Mouse (Mus musculus) heart, embryonic 16.5 days (tissue): ENCODE data around the gene Accs. TPM values are rescaled to one million over a fixed set of nuclear protein-coding genes. Genes with fewer than 3 reads are reported as not detected.
A peak's percentile ranks its signal among the peaks of the same experiment; 100 is the strongest.

Source experiments
- ATAC-seq: fragments of 200-750 bp; cut with Nextera tagmentation; replicated peaks from 2 replicates; pipeline ENCODE4 v1.8.0; 2017; ENCODE audit warnings: moderate number of reproducible peaks; ENCODE audit not compliant: insufficient read depth, low FRiP score; ENCODE audit errors: extremely low read depth
- H3K27ac ChIP-seq: fragments of 300-500 bp; sonication (generic); 2 replicates; pipeline ENCODE4 v1.5.1; 2014; ENCODE audit warnings: mild to moderate bottlenecking, low read length, control low read depth, moderate library complexity
- H3K27me3 ChIP-seq: fragments of 300-500 bp; sonication (generic); 2 replicates; pipeline ENCODE4 v1.6.1; 2014; ENCODE audit warnings: low read length, mixed read lengths; ENCODE audit not compliant: control insufficient read depth, insufficient read depth
- H3K36me3 ChIP-seq: fragments of 300-500 bp; sonication (generic); 2 replicates; pipeline ENCODE4 v1.6.1; 2014; ENCODE audit not compliant: control insufficient read depth, insufficient read depth
- H3K4me1 ChIP-seq: fragments of 300-500 bp; sonication (generic); 2 replicates; pipeline ENCODE4 v1.6.1; 2014; ENCODE audit warnings: low read length, mixed read lengths; ENCODE audit not compliant: control insufficient read depth, insufficient read depth
- H3K4me2 ChIP-seq: fragments of 300-500 bp; sonication (generic); 2 replicates; pipeline ENCODE4 v1.6.1; 2014; ENCODE audit warnings: low read depth, mild to moderate bottlenecking, control low read depth, low read length
- H3K4me3 ChIP-seq: fragments of 300-500 bp; sonication (generic); 2 replicates; pipeline ENCODE4 v1.5.1; 2014; ENCODE audit warnings: mild to moderate bottlenecking, control low read depth, low read length
- H3K9ac ChIP-seq: fragments of 300-500 bp; sonication (generic); 2 replicates; pipeline ENCODE4 v1.6.1; 2014; ENCODE audit warnings: low read length, control low read depth
- H3K9me3 ChIP-seq: fragments of 300-500 bp; sonication (generic); replicated peaks from 2 replicates; pipeline ENCODE4 v1.6.1; 2016; ENCODE audit warnings: low read length; ENCODE audit not compliant: control insufficient read depth
- WGBS: fragments of 180-500 bp; shearing (Covaris S2); extraction: QIAGEN DNeasy Blood & Tissue Kit; methylation state at CpG from one replicate; pipeline ENCODE4 v1.1.7; 2014; 5-methylcytosine and 5-hydroxymethylcytosine counted together
- polyA plus RNA-seq: library from polyadenylated mRNA; unstranded; fragments of >200 nt; fragmentation: Nextera tagmentation; extraction: Ambion mirVana; gene quantifications from 2 replicates; pipeline ENCODE4 v1.2.1, GENCODE M21; 2015

The Accs gene
- polyA plus RNA-seq: 5.6 and 6.3 TPM in 2 replicates

DNA sequence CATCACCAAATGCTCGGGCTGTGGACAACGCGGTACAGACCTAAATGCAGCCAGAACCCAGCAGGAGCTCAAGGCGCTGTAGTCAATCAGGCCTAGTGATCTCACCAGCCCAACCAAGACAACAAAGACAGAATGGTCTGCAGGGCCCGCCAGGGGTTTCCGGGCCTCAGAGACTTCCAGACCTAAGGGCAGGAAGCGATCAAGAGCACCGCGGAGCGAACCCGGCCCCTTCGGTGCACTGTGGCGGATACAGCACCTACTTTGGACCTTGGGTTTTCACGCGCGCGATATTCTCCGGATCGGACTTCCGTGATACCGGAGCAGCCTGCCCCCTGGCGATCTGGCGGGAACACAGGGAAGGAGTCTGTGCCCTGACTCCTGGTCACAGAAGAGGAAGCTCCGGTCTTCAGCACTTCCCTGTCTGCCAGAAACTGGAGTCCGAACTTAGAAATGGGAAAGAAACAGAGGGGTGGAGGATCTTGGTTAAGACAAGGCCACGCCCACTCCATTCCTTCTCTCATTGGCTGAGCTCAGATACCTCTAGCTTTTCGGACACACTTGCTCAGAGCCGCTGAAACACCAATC lies at the start of gene Accs:
TSS of gene Accs (minus strand) at position 439 of the 585 bp plus-strand sequence.
- Histone ChIP-seq H3K4me3 (peak within 1 kb of the TSS; percentile 81), H3K4me2 (peak within 1 kb of the TSS; percentile 76), H3K27me3 (no peaks in the 10 kb centered on the region), H3K36me3 (peaks cover 7% of the 10 kb centered on the region; the same call in 1 of the 2 replicates), H3K4me1 (peaks cover 11% of the 10 kb centered on the region; the same call in 1 of the 2 replicates), H3K27ac (peak within 1 kb of the TSS; percentile 87), H3K9ac (peak within 1 kb of the TSS; percentile 86), H3K9me3 (no peaks in the 10 kb centered on the region)
- WGBS: 0% methylated on average over 28 of the region's 28 CpGs
- peak; percentile 89 for ATAC-seq

DNA sequence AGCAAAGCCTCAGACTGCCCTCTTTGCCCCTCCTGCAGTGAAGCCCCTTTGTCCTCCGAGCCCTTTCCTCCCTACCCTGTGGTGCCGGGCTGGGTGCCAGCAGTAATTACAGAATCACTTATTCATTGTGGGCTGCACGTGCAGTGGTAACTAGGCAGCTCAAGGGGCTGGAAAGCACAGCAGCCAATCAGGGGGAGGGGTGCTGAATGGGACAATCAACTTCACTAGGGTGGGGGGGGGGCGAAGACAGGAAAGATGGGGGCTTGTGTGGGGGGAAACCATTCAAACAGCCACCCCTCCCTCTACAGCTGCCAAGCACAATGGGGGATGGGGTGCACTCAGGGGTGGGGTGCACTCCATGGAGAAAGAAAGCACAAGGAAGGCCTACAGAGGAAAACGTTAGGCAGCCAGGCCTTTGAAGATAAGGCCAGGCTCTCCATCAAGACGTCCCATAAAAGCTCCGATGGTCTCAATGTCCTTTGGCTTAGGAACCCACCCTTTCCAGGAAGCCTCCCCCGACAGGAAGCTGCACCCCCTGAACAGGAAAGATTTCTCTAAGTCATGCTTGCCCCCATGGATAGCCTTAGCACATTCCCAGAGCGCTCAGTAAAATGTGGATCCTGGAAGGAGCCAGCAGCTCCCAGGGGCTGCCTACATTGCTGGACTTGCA lies 42.0 kb upstream of the Accs start:
- 16% methylated on average over 9 of the region's 9 CpGs for WGBS

GRCm38 (mm10) chr2:93890143-93890542 lies 40.4 kb upstream of the Accs start:
- Histone ChIP-seq H3K4me2 (no peak overlapping the region), H3K36me3 (no peaks in the 10 kb centered on the region), H3K4me3 (no peak overlapping the region), H3K4me1 (peaks cover 12% of the 10 kb centered on the region), H3K27me3 (no peaks in the 10 kb centered on the region), H3K9me3 (no peaks in the 10 kb centered on the region), H3K27ac (no peak overlapping the region), H3K9ac (no peak overlapping the region)
- ATAC-seq: no peak
- 71% methylated on average over 8 of the region's 8 CpGs for WGBS

More for the DNA sequence above, 42.0 kb upstream of the Accs start:
- H3K9me3 ChIP-seq: no peaks in the 10 kb centered on the region
- H3K4me3 ChIP-seq: no peak overlapping the region
- H3K4me1 ChIP-seq: peaks cover 7% of the 10 kb centered on the region
- H3K9ac ChIP-seq: no peak overlapping the region
- peak; percentile 76 for ATAC-seq
- H3K27me3 ChIP-seq: no peaks in the 10 kb centered on the region
- H3K4me2 ChIP-seq: no peak overlapping the region
- H3K36me3 ChIP-seq: no peaks in the 10 kb centered on the region
- peak overlapping the region; percentile 36 for H3K27ac ChIP-seq

- no peak for ATAC-seq
- 69% methylated on average over 7 of the region's 7 CpGs for WGBS
Observed at GRCm38 (mm10) chr2:93889071-93889470, 39.3 kb upstream of the Accs start.

GRCm38 (mm10) chr2:93888366-93888765 lies 38.6 kb upstream of the Accs start:
- ATAC-seq: no peak
- Histone ChIP-seq H3K4me2 (no peak overlapping the region), H3K4me3 (no peak overlapping the region), H3K9me3 (no peaks in the 10 kb centered on the region), H3K27ac (no peak overlapping the region), H3K27me3 (no peaks in the 10 kb centered on the region), H3K36me3 (no peaks in the 10 kb centered on the region), H3K4me1 (peaks cover 12% of the 10 kb centered on the region), H3K9ac (no peak overlapping the region)
- WGBS: 83% methylated on average over 6 of the region's 6 CpGs

More at GRCm38 (mm10) chr2:93889071-93889470, 39.3 kb upstream of the Accs start:
- H3K27me3 ChIP-seq: no peaks in the 10 kb centered on the region
- no peak overlapping the region for H3K9ac ChIP-seq
- no peak overlapping the region for H3K4me3 ChIP-seq
- H3K4me1 ChIP-seq: peaks cover 12% of the 10 kb centered on the region
- no peak overlapping the region for H3K4me2 ChIP-seq
- no peaks in the 10 kb centered on the region for H3K36me3 ChIP-seq
- no peaks in the 10 kb centered on the region for H3K9me3 ChIP-seq
- H3K27ac ChIP-seq: no peak overlapping the region

GRCm38 (mm10) chr2:93887273-93887672 lies 37.5 kb upstream of the Accs start:
- no peak for ATAC-seq
- no peak overlapping the region for H3K9ac ChIP-seq
- H3K27me3 ChIP-seq: no peaks in the 10 kb centered on the region
- H3K4me1 ChIP-seq: peaks cover 12% of the 10 kb centered on the region
- H3K9me3 ChIP-seq: no peaks in the 10 kb centered on the region
- no peak overlapping the region for H3K27ac ChIP-seq
- H3K36me3 ChIP-seq: no peaks in the 10 kb centered on the region
- no peak overlapping the region for H3K4me3 ChIP-seq
- H3K4me2 ChIP-seq: no peak overlapping the region
- WGBS: 53% methylated on average over 11 of the region's 11 CpGs

GRCm38 (mm10) chr2:93886013-93886794 lies 36.5 kb upstream of the Accs start:
- H3K27me3 ChIP-seq: no peaks in the 10 kb centered on the region
- ATAC-seq: no peak
- no peaks in the 10 kb centered on the region for H3K9me3 ChIP-seq
- peaks cover 6% of the 10 kb centered on the region for H3K4me1 ChIP-seq
- H3K4me2 ChIP-seq: no peak overlapping the region
- WGBS: 26% methylated on average over 10 of the region's 10 CpGs
- H3K36me3 ChIP-seq: no peaks in the 10 kb centered on the region
- H3K9ac ChIP-seq: no peak overlapping the region
- no peak overlapping the region for H3K27ac ChIP-seq
- H3K4me3 ChIP-seq: no peak overlapping the region

- peaks cover 15% of the 10 kb centered on the region for H3K4me1 ChIP-seq
- H3K4me3 ChIP-seq: no peak overlapping the region
- H3K27ac ChIP-seq: no peak overlapping the region
- no peaks in the 10 kb centered on the region for H3K9me3 ChIP-seq
- no peaks in the 10 kb centered on the region for H3K36me3 ChIP-seq
- no peak for ATAC-seq
- no peak overlapping the region for H3K4me2 ChIP-seq
- no peaks in the 10 kb centered on the region for H3K27me3 ChIP-seq
- WGBS: 66% methylated on average over 5 of the region's 5 CpGs
- H3K9ac ChIP-seq: no peak overlapping the region
Observed at GRCm38 (mm10) chr2:93883066-93883465, 33.3 kb upstream of the Accs start.
